Mouse (Mus musculus): ENCODE data around the gene Sord.

Gene Sord

GRCm38 (mm10) chr2:122301081-122301920, 66.8 kb downstream of the Sord start:
- intact Hi-C loops (cut with DNase I): no loop called here

DNA sequence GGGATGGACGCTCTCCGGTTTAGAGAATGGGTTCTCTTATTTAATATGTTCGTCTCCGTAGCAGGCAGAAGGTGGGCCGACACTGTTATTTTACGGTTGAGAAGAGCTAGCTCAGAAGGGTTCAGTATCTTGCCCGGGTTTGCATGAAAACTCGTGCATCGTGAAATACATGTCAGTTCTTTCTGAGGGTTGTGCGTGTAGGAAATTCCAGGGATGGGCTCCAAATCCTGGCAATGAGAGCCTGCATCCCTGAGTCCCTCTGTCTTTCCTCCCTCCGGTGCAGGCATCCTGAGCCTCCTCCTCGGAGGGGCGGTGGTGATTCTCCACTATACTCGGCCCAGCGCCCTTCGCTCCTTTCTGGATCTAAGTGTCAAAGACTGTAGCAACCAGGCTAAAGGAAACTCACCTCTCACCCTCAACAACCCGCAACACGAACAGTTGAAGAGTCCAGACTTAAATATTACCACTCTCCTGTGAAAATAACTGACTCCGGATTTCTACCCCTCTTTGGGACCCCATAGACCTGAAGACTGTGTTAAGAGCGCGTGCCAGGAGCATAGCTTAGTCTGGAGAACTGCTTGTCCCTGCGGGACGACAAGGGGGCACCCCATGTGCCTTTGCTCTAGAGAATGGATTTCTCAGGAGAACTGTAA, 67.5 kb downstream of the Sord start:
- intact Hi-C loops (cut with DNase I): loop anchor here (2.0 kb wide), 1 partner anchor 107 kb away; no protein-coding TSS in a partner anchor

- intact Hi-C loops (cut with DNase I): loop anchor here (2.0 kb wide), 1 partner anchor 108 kb away; no protein-coding TSS in a partner anchor
These were observed 68.2 kb downstream of the Sord start for GRCm38 (mm10) chr2:122302574-122303241.

GRCm38 (mm10) chr2:122304544-122304943, 70.0 kb downstream of the Sord start:
- intact Hi-C loops (cut with DNase I): no loop called here

GRCm38 (mm10) chr2:122305097-122305892, 70.7 kb downstream of the Sord start:
- intact Hi-C loops (cut with DNase I): no loop called here

DNA sequence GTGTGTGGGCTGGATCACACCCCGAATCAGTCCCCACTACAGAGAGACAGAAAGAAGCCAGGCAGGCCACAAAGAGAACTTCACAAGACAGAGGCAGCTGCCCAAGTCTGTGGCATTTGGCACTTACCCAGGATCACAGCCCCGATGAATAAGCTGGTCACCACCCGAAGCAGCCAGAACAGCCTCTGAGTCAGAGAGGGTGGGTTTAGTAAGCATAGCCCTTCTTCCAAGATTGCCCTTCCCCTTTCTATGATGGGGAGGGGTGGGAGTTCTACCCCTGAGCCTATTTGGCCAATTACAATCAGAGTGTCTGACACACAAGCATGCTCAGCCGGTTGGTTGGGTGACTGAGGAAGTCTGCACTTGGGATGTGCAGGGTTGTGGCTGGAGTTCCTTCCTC, 71.6 kb downstream of the Sord start:
- intact Hi-C loops (cut with DNase I): no loop called here

- intact Hi-C loops (cut with DNase I): no loop called here
These were observed 75.1 kb downstream of the Sord start for GRCm38 (mm10) chr2:122309647-122310046.

- intact Hi-C loops (cut with DNase I): no loop called here
These were observed 77.0 kb downstream of the Sord start for GRCm38 (mm10) chr2:122311561-122311960.

DNA sequence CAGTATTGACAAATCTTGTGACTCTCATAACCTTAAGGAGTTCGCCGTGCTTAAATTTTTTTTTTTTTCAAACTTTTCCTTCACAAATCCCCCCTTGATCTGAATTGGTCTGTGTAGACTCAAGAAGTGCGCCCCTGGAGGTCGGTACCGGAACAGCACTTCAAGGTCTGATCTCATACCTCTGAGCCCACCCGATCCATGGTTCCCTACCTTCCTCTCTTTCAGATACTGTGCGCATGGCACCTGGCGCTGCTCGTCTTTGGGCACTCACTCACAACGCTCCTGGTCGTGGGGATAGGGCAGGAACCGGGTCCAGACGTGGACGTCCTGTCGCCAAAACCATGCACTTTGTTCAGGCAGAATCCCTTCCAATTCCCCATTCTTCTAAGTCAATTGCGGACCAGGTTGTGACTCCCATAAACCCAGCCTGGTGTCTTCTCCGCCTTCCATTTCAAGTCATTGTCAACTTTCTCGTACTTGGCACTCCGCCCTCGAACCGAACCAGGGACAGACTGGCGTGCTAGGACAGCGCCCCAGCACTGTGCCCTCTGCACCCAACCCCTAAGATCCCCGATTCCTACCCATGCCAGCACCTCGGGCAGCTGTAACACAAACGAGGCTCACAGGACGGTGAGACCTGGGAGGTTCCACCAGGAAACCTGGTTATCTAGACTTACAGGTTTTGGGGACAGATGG, 78.3 kb downstream of the Sord start:
- intact Hi-C loops (cut with DNase I): no loop called here

GRCm38 (mm10) chr2:122313536-122313935, 79.0 kb downstream of the Sord start, which contains the start of gene Duoxa1:
Gene Duoxa1, minus strand, starts transcription at chr2:122313730.
- intact Hi-C loops (cut with DNase I): no loop called here

Measured in adrenal gland (tissue).